Mouse (Mus musculus) ES-CJ7 (cell line): Measurements from ENCODE around the gene Cerkl.

Source experiments
- DNase-seq: peaks from one replicate; pipeline ENCODE4 v3.0.0; 2011; ENCODE audit warnings: low read depth, low spot score

Cerkl gene

GRCm38 (mm10) chr2:79443401-79443800, 13.2 kb downstream of the Cerkl start:
- no peak for DNase-seq

- no peak for DNase-seq
Observed at GRCm38 (mm10) chr2:79442906-79443305, 13.7 kb downstream of the Cerkl start.

DNA sequence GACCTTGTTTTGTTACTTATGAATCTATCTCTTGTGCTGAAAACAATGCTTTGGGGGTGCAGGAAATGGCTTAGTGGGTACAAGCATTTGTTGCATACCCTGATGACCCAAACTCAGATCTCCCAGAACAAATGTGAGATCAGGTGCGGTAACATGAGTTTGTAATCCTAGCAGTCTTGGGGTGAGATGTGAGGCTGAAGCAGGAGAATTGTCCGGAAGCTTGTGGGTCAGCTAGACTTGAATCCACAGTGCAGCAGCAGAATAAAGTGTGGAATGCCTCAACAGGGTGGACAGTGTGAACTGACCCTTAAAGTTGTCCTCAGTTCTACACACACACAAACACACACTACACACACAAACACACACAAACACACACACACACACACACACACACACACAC, 14.4 kb downstream of the Cerkl start:
- no peak for DNase-seq

- peak; percentile 8 for DNase-seq
Observed at GRCm38 (mm10) chr2:79430061-79430460, 26.5 kb downstream of the Cerkl start.

DNA sequence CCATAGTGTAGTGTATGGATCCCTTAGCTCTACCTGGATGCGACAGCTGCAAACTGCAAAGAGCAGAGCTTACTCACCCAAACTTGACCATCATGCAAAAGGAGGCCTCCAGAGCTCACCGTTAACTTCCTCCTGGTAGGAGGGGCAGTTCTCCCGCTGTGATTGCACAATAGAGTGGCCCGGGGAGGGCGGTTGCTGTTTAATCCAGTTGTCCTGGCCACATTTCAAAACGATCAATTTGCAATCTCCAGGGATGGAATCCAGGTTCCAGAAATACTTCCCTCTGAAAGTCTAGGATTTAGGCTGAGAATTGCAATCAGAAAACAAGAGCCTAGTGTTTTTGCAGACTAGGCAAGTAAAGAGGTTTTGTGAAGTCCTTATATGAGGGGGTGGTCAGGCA, 26.9 kb downstream of the Cerkl start:
- DNase-seq, result peak; percentile 82

- DNase-seq, result no peak
Observed at GRCm38 (mm10) chr2:79429108-79429507, 27.5 kb downstream of the Cerkl start.

- peak; percentile 42 for DNase-seq
Observed at GRCm38 (mm10) chr2:79428569-79429104, 27.9 kb downstream of the Cerkl start.

DNA sequence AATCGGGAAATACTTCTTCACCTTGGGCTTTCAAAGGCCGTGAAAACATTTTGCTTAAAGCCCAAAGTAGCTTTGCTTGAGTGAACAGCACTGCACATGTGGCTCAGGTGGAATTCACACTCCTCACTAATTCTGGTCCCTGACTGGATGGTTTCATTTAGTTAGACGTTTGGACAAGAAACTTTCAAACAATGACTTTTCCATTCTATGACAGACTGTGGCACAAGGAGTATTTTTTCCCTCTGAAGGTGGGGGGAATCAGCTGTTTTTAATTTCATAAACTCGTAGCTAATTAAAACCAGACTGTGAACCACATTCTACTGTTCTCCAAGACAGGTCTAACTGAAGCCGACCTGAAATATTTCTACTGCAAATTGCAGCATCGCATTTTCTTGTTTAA, 28.6 kb downstream of the Cerkl start:
- no peak for DNase-seq

DNA sequence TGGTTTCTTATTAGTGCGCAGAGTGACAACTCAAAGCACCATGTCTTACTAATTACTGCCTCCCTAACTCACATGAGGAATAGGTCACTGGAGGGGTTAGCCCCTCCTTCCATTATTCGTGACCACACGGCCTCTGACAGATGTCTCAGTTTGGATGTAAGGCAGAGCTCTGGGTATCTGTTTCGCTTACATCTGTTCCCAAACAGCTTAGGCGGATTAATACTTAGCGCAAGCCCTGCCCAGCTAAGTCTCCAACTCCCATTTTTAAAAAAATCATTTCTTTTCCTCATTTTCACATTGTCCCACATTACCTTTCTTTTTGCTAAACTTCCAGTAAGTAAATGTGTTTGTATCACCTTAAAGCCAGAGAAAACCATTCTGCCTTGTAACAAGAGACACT, 34.9 kb downstream of the Cerkl start:
- no peak for DNase-seq

DNA sequence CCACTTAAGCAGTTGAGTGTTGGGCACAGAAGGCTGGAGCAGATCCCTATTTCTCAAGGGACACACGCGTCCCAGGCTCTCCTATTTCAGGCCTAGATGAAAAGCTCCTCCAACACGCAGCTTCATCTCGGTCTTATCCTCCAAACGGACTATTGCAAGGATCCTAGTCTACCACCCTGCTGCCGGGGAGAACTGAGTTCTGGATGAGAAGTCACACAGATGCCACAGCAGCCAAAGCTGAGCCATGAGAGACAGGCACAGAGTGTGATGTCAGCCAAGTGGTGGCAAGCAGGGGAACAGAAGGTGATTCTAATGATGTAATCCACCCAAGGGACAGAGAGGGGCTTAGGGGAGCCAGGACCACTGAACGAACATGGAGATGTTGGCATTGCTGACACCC, 42.1 kb downstream of the Cerkl start:
- DNase-seq, result no peak

- no peak for DNase-seq
Observed at GRCm38 (mm10) chr2:79410903-79411255, 45.7 kb downstream of the Cerkl start.

DNA sequence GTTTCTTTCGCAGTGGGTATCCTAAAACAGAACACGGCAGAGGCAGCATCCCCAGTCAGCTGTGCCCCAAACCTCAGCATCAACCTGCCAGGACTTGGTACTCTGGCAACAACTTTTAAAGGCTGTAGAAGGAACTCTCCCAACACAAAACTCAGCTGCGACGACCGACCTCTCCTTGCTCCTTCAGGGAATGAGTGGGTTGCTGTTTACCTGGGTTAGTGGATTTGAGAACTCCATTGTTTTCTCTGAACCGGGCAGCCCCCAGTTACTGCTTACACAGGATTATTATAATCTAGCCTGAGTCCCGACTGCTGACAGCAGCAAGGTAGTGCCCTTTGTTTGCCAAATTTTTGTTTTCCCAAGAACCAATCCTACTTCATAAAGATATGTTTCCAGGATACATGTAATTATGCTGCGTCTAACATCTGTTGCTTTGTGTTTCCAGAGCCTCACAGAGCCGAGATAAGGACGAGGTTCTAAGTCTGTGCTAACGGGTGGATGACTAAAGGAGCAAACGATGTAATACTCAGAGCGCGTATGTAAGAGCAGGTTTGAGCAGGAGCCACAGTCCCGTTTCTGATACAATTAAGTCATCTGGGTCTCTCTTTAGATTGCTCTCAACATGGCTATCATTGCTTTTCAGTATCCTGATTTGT, 46.2 kb downstream of the Cerkl start:
- DNase-seq, result no peak

- no peak for DNase-seq
Observed at GRCm38 (mm10) chr2:79405661-79406405, 50.8 kb downstream of the Cerkl start.

DNA sequence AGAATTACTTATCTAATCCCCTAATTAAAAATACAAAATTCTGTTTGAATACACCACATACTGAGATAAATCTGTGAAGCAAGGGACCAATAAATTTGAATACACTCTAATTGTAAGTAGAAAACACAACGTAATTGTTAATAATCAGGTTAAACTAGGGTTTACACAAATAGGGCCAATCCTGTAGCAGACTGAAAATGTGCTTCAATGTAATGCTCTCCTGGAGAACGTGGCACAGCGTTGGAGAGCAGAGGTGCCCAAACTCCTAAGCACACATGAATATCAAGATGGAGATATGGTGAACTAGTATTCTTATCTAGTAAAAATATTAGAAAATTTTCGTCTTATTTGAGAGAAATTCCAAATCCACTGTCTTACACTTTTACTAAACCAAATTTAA, 56.5 kb downstream of the Cerkl start:
- DNase-seq, result no peak

DNA sequence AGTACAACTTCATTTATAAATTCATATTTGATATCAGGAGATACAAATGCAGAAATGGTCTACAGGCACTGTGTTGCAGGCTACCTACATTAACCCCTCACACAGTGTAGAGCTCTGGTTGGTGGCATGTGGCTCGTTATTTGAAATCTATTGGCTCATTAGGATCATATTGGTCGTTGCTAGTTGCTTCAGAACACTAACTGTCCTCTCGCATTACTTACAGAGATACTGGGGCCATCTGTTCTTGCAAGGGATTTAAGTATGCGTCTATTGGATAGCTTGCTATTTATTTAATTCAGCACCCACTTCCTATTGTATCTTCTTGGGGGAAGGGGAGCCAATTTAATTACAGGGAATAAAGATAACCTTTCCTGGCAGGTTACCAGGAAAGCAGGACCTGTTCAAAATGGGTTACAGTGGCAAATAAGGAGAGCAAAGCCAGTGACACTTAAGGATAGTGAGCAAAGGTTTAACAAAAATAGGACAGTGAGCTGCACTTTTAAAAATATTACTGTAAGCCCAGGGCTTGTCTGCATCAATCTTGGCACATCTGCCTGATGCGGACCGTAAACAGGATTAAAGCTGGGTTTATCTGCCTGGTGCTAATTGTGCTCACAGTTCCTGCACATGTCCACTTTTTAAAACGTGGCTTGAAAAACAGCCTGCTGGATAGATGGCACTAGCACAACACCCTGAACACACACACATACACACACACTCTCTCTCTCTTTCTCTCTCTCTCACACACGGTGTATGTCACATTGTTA, 57.2 kb downstream of the Cerkl start:
- DNase-seq, result no peak

DNA sequence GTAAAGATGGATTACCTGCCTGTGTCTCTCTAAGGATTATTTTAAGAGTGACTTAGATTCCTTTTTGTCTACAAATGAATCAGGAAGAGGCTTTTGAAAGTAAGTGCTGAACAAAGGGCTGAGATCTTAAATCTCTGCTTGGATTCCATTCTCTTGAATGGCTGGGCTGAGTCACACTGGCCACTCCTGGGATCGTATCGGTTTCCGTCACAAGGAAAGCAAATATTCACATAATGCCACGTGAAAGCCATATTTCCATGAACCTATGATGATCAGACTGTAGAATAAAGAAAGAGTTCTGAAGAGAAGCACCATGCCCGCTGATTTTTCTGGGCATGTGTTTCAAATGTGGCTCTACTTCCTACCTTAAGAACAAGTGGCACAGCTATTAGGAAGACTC, 57.8 kb downstream of the Cerkl start:
- DNase-seq, result no peak

DNA sequence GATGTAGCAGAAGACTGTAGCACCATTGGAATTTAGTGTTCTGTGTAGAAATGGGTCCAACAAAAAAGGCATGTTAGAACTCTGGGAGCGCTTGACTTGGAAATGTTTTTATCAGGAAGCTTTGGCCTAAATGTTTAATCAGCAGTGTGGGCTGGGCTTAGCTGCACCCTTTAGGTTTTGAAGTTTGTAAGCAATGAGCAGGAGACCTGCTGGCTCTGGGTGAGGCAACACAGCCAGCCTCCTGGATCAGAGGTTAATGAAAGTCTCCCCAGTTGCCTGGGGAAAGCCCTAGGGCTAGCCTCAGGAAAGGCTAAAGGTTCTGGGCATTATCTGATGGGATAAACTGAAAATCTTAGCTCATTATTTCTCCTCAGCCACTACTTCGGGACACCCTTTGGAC, 58.2 kb downstream of the Cerkl start:
- DNase-seq, result no peak

DNA sequence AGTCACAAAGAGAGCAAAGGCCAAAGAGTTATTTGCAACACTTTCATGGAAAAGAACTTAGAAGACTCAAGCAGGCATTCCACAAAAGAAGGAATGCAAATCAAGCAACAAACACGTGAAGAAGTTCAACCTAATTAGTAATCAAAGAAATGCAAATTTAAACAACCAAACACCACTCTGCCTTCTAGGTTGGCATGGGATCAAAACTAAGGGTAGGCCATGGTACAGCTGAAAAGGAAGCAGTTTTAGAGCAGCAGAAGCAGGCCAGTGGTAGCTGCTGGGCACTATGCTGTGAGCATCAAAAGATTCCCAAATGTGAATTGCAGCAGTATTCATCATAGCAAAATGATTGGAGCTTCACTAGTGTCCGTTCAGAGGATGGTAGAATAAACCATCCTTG, 59.5 kb downstream of the Cerkl start:
- no peak for DNase-seq

GRCm38 (mm10) chr2:79379087-79380041, 77.2 kb downstream of the Cerkl start:
- peak; percentile 61 for DNase-seq

- DNase-seq, result peak; percentile 7
Observed at GRCm38 (mm10) chr2:79378346-79379086, 78.1 kb downstream of the Cerkl start.
